Mouse (Mus musculus): ENCODE measurements around the gene St3gal4.

- no peak for TF ChIP-seq POLR2A (IDR thresholded peaks at IDR 0.05; ENCODE audit: control insufficient read depth, low read depth, low read length)
- no peak for TF ChIP-seq CTCF (IDR thresholded peaks at IDR 0.05; ENCODE audit: control insufficient read depth, insufficient read depth, insufficient replicate concordance, low read depth, low read length)
Measured at GRCm38 (mm10) chr9:35111446-35111845, 7.6 kb downstream of the St3gal4 start.

All from testis, adult 2 months (tissue).